Mouse (Mus musculus): ENCODE measurements around the gene Pcsk5.
"Not testable (repeated sequence)": the region's sequence is repeated elsewhere in the genome, so short reads cannot be mapped to it uniquely, and the experiment has no call there.

Gene Pcsk5

DNA sequence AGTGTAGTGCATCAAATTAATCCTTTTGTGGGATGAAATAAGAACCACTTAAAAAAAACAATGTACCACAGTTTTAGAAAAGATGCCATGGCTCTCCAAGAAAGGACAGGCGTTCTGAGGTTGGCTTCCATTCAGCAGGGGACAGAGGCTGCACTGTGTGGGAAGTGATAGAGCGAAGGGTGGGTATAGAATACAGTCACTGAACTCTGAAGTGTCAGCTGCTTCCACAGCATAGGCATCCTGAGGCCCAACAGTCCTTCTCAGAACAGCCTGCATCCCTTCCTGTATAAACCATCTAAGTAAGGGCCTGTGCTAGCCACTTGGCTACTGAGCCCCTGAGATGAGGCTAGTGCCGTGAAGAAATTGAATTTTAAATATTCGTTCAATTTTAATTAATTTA lies 271.3 kb downstream of the Pcsk5 start:
- DNase-seq = no peak

DNA sequence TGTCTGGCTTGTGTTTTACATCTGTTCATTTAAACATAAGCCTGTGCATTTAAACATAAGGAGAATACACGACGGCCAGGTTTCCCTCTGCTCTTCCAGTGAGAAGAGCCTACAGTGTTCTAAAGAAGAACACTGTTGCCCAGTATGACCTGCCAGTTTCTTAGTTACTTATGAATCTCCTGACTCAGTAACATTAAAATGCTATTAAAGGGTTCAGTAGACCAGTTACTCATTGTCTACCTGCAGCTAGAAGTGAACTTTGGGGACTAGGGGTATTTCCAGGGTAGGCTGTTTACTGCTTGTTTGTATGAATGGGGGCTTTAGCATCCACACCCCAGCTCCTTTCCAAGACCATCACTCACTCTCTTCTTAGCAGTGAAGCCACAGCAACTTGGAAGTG lies 278.7 kb downstream of the Pcsk5 start:
- DNase-seq = no peak

- DNase-seq = no peak
These were observed 282.3 kb downstream of the Pcsk5 start for GRCm38 (mm10) chr19:17555159-17555558.

DNA sequence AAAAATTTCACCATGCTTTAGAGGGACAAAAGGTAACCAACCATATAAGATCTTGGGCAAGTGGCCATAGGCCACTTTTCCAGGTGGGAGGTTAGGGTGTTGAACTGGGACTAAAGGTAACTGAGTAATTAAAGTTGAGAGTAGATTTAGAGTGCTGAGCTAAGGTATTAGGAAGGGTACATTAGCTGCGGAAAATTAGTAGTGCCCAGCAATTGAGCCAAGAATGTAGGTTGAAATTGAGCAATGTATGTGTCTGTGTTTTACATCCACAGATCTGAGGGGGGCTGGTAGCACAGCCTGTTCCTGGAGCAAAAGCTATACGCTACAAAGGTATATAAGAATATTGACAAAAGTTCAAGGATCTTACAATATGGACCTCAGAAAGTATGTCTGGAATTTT lies 282.9 kb downstream of the Pcsk5 start:
- no peak for DNase-seq

- no peak for DNase-seq
These were observed 283.9 kb downstream of the Pcsk5 start for GRCm38 (mm10) chr19:17553396-17554100.

- DNase-seq = no peak
These were observed 308.5 kb downstream of the Pcsk5 start for GRCm38 (mm10) chr19:17528746-17529532.

DNA sequence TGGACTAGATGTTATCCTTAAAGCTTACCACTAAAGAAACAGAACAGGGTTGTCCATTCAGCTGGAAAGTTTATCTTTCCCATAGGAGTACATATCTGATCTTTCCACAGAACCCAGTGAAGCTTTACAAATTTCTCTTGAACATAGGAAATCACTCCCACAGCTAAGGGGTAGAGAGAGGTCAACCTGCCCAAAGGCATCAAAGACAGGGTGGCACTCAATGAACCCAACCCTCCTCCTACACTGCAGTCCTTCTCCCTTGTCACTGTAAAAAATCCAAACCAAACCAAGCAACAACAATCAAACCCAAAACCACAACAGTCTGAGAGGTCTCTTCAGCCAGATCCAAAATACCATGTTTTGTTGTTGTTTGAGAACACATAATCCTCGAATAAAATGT lies 311.9 kb downstream of the Pcsk5 start:
- DNase-seq = no peak

DNA sequence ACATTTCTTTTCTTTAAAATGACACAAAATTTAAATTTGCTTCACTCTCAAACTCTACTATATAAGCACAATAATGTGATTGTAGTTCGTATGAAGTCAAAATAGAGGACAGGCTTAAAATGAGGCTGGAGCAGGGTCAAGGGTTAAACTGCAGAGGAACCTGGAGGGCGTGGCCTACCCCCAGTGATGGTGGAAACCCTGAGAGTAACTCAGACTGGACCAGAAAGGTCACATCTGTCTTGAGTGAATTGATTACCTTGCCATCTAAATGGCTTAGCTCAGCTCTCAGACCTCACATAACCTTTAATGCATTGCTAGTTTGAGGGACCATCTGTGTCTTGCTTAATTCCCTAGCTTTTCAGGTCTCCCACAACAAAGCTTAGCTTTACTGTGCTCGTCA lies 323.0 kb downstream of the Pcsk5 start:
- DNase-seq = no peak

- no peak for DNase-seq
These were observed 326.1 kb downstream of the Pcsk5 start for GRCm38 (mm10) chr19:17511283-17511682.

DNA sequence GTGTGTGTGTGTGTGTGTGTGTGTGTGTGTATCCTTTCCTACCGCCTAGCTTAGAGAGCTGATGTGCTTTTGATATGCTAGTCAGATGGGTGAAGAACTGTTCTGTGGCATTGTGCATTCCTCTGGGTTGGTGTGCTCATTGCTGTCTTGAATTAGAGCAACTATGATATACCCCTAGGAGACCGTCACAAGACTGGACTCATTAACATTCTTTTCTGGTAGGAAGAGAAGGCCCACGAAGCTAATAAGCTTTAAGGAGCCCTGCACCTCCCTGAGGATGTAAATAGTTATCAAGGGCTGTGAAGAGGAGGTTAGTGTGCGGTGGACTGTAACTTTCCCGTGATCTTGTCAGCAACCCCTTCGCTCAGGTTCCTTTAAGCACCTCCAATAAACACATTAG lies 333.2 kb downstream of the Pcsk5 start:
- no peak for DNase-seq

GRCm38 (mm10) chr19:17498586-17499235 lies 338.7 kb downstream of the Pcsk5 start:
- DNase-seq = no peak

GRCm38 (mm10) chr19:17496131-17496530 lies 341.3 kb downstream of the Pcsk5 start:
- no peak for DNase-seq

GRCm38 (mm10) chr19:17491822-17492544 lies 345.4 kb downstream of the Pcsk5 start:
- no peak for DNase-seq

GRCm38 (mm10) chr19:17491322-17491721 lies 346.1 kb downstream of the Pcsk5 start:
- DNase-seq = no peak

DNA sequence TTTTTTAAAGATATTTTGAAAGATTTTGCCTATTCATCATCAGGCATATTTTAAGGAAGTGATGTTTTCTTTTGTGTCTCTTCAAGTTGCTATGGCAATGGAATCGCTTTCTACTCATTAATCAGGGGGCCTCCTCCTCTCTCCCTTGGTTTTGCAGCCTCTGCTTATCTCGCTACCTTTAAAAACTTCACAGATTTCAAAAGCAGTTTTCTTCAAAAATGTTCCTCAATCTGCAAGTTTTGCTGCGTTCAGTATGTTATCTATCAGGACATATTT lies 347.6 kb downstream of the Pcsk5 start:
- no peak for DNase-seq

- no peak for DNase-seq
These were observed 348.2 kb downstream of the Pcsk5 start for GRCm38 (mm10) chr19:17489041-17489865.

DNA sequence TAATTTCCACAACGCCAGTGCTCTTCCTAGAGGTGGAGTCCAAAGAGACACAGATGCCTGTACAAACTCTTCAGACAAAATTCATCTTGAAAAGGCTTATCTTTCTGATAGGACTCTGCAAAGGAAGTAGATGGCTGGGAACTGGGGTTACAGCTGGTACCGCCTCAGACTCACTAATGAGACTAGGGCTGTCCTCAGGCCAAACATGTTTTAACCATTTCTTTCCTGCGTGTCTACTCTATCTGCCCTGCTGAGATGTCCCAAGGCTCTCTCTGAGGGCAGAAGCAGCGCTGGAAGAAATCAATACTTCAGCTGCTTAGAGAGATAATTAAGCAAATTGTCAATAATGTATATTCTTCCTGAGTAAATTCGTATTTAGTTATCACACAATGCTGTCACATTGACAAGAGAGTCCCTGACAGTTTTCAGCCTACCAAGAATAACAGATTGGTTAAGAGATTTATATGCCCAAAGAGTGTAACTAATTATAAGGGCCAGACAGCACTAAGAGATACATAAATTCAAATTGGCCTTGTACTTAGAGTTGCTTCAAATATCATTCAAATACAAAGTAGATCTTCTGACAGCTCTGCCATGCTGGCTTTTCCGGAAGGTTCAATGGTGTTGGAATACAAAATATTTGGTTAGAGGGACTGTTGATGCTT lies 355.2 kb downstream of the Pcsk5 start:
- no peak for DNase-seq

DNA sequence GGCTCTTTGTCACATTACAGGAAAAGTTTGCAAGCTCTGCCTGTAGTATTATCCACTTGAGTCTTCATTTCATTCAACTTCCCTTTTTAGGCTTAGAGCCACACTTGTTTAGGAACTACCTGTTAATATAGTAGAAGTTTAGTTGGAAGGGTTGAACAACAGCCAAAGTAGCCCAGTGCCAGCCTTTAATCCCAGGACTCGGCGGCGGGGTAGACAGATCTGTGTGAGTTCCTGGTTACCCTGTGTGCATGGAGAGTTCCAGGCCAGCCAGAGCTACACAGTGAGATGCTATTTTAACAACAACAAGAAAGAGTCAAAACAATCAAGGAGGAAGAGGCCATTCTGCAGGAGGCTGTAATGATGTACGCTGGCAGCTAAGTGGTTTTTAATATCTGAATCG lies 358.0 kb downstream of the Pcsk5 start:
- no peak for DNase-seq

- DNase-seq = no peak
These were observed 361.4 kb downstream of the Pcsk5 start for GRCm38 (mm10) chr19:17476021-17476420.

DNA sequence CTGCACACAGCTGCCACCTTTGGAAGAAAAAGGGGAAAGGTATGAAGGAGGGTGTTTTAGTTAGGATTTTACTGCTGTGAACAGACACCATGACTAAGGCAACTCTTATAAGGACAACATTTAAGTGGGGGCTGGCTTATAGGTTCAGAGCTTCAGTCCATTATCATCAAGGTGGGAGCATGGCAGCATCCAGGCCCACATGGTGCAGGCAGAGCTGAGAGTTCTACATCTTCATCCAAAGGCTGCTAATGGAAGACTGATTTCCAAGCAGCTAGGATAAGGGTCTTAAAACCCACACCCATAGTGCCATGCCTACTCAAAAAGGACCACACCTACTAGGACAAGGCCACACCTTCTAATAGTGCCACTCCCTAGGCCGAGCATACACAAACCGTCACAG lies 364.3 kb downstream of the Pcsk5 start:
- not testable (repeated sequence) for DNase-seq

DNA sequence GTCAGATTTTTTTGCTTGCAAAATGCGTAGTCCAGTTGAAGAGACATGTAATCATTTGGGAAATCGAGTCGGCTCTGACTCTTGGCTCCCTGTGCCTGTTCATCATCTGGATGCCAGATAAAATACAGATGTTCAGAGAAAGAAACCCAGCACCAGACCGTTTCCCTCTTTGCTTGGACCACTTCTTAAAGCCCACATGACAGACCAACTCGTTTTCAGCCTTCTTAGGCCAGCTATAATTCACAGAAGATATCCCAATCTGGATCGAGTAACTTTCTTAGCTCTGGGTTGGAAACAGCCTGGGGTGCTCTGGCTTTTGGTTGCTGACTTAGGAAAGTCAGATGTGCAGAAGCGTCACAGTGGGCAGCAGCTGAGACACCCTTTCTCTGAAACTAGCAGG lies 365.6 kb downstream of the Pcsk5 start:
- no peak for DNase-seq

GRCm38 (mm10) chr19:17471196-17471595 lies 366.2 kb downstream of the Pcsk5 start:
- no peak for DNase-seq

Data from spleen, adult 18-20 months (tissue).